Mouse (Mus musculus): Measurements from ENCODE around the gene Rreb1.

Rreb1 gene

GRCm38 (mm10) chr13:37943466-37943865 lies 165.3 kb downstream of the Rreb1 start:
- no peak for DNase-seq (ENCODE audit: low spot score in 2 of 2)

GRCm38 (mm10) chr13:37944306-37944705 lies 166.1 kb downstream of the Rreb1 start:
- DNase-seq (ENCODE audit: low spot score in 2 of 2), result peak; percentile 52 to 53

GRCm38 (mm10) chr13:37945392-37945791 lies 167.2 kb downstream of the Rreb1 start:
- no peak for DNase-seq (ENCODE audit: low spot score in 2 of 2)

GRCm38 (mm10) chr13:37946734-37947133 lies 168.5 kb downstream of the Rreb1 start:
- DNase-seq (ENCODE audit: low spot score in 2 of 2), result peak; percentile 50 to 75

GRCm38 (mm10) chr13:37952981-37953380 lies 174.8 kb downstream of the Rreb1 start:
- DNase-seq (ENCODE audit: low spot score in 2 of 2), result no peak

- DNase-seq (ENCODE audit: low spot score in 2 of 2), result no peak
These were observed 176.1 kb downstream of the Rreb1 start for GRCm38 (mm10) chr13:37954318-37954717.

- peak; percentile 23 to 45 for DNase-seq (ENCODE audit: low spot score in 2 of 2)
These were observed 180.5 kb downstream of the Rreb1 start for GRCm38 (mm10) chr13:37958498-37959238.

- DNase-seq (ENCODE audit: low spot score in 2 of 2), result peak; percentile 52 to 62
These were observed 181.2 kb downstream of the Rreb1 start for GRCm38 (mm10) chr13:37959239-37959907.

- DNase-seq (ENCODE audit: low spot score in 2 of 2), result no peak
These were observed 181.7 kb downstream of the Rreb1 start for GRCm38 (mm10) chr13:37959936-37960335.

- no peak for DNase-seq (ENCODE audit: low spot score in 2 of 2)
These were observed 184.3 kb downstream of the Rreb1 start for GRCm38 (mm10) chr13:37962541-37962940.

GRCm38 (mm10) chr13:37963354-37964007 lies 185.3 kb downstream of the Rreb1 start:
- peak; percentile 80 to 81 for DNase-seq (ENCODE audit: low spot score in 2 of 2)

GRCm38 (mm10) chr13:37964128-37965087 lies 186.2 kb downstream of the Rreb1 start:
- DNase-seq (ENCODE audit: low spot score in 2 of 2), result no peak

GRCm38 (mm10) chr13:37965126-37965914 lies 187.1 kb downstream of the Rreb1 start:
- DNase-seq (ENCODE audit: low spot score in 2 of 2), result no peak

- no peak for DNase-seq (ENCODE audit: low spot score in 2 of 2)
These were observed 188.3 kb downstream of the Rreb1 start for GRCm38 (mm10) chr13:37966256-37967051.

- DNase-seq (ENCODE audit: low spot score in 2 of 2), result no peak
These were observed 188.8 kb downstream of the Rreb1 start for GRCm38 (mm10) chr13:37967052-37967437.

GRCm38 (mm10) chr13:37967565-37967964 lies 189.4 kb downstream of the Rreb1 start:
- DNase-seq (ENCODE audit: low spot score in 2 of 2), result no peak

- DNase-seq (ENCODE audit: low spot score in 2 of 2), result peak; percentile 69 to 74
These were observed 191.1 kb downstream of the Rreb1 start for GRCm38 (mm10) chr13:37969337-37969736.

- DNase-seq (ENCODE audit: low spot score in 2 of 2), result no peak
These were observed 191.8 kb downstream of the Rreb1 start for GRCm38 (mm10) chr13:37969988-37970387.

- no peak for DNase-seq (ENCODE audit: low spot score in 2 of 2)
These were observed 192.8 kb downstream of the Rreb1 start for GRCm38 (mm10) chr13:37970887-37971530.
